Mouse (Mus musculus) stomach, embryonic 14.5 days (tissue): Measurements from ENCODE around the gene Pdlim3. TPM values are rescaled to one million over a fixed set of nuclear protein-coding genes. Genes with fewer than 3 reads are reported as not detected.
A peak's percentile ranks its signal among the peaks of the same experiment; 100 is the strongest.

ENCODE experiments used
- ATAC-seq: fragments of 200-750 bp; cut with Nextera tagmentation; 2 replicates; pipeline ENCODE4 v1.8.0; 2017; ENCODE audit warnings: low read depth, moderate TSS enrichment; ENCODE audit not compliant: insufficient number of reproducible peaks, insufficient read depth, low FRiP score
- H3K27ac ChIP-seq: fragments of 300-500 bp; sonication (generic); 2 replicates; pipeline ENCODE4 v1.5.1; 2014; ENCODE audit warnings: mild to moderate bottlenecking, low read length, moderate library complexity, mixed read lengths
- H3K27me3 ChIP-seq: fragments of 300-500 bp; sonication (generic); 2 replicates; pipeline ENCODE4 v1.6.1; 2014; ENCODE audit warnings: low read length, control low read depth, mixed read lengths; ENCODE audit not compliant: control insufficient read depth, insufficient read depth
- H3K36me3 ChIP-seq: fragments of 300-500 bp; sonication (generic); 2 replicates; pipeline ENCODE4 v1.6.1; 2014; ENCODE audit warnings: mild to moderate bottlenecking, control low read depth, low read length, moderate library complexity, mixed read lengths; ENCODE audit not compliant: control insufficient read depth, insufficient read depth
- H3K4me1 ChIP-seq: fragments of 300-500 bp; sonication (generic); 2 replicates; pipeline ENCODE4 v1.6.1; 2014; ENCODE audit warnings: low read length, control low read depth, mixed read lengths; ENCODE audit not compliant: control insufficient read depth, insufficient read depth
- H3K4me2 ChIP-seq: fragments of 300-500 bp; sonication (generic); replicated peaks from 2 replicates; pipeline ENCODE4 v1.6.1; 2014; ENCODE audit warnings: low read depth, low read length, control low read depth
- H3K4me3 ChIP-seq: fragments of 300-500 bp; sonication (generic); 2 replicates; pipeline ENCODE4 v1.5.1; 2014; ENCODE audit warnings: low read depth, low read length, control low read depth
- H3K9ac ChIP-seq: fragments of 300-500 bp; sonication (generic); replicated peaks from 2 replicates; pipeline ENCODE4 v1.6.1; 2014; ENCODE audit warnings: low read depth, mild to moderate bottlenecking, control low read depth, low read length, moderate library complexity, mixed read lengths
- H3K9me3 ChIP-seq: fragments of 300-500 bp; sonication (generic); 2 replicates; pipeline ENCODE4 v1.6.1; 2016; ENCODE audit warnings: low read depth, low read length, control low read depth; ENCODE audit not compliant: control insufficient read depth
- WGBS: fragments of 180-500 bp; shearing (Covaris S2); extraction: QIAGEN DNeasy Blood & Tissue Kit; methylation state at CpG from one replicate; pipeline ENCODE4 v1.1.7; 2014; 5-methylcytosine and 5-hydroxymethylcytosine counted together
- polyA plus RNA-seq: library from polyadenylated mRNA; unstranded; fragments of >200 nt; fragmentation: Nextera tagmentation; extraction: Ambion mirVana; gene quantifications from 2 replicates; pipeline ENCODE4 v1.2.1, GENCODE M21; 2014

The Pdlim3 gene
- 162 and 164 TPM in 2 replicates for polyA plus RNA-seq

DNA sequence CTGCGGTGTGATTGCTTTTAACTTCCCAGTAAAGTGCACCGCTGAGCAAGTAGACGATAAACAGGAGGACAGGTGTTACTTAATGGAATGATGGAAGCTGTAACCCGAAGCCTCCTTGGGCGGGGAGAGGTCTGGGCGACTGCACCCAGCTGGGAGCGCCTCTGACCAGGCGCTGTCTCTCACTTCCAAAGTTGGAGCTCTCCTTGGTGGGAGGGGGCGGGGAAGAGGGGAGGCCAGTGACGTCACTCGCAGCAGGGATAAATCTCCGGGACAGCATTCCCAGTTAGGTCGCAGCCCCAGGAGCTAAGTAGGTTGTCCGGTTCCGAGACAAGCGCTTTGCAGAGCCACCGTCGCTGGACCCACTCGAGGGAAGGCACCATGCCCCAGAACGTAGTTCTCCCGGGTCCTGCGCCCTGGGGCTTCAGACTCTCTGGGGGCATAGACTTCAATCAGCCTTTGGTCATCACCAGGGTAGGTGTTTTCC is at the start of gene Pdlim3:
TSS of gene Pdlim3 (plus strand) at position 260 of the 484 bp plus-strand sequence.
- Histone ChIP-seq H3K27me3 (no peaks in the 10 kb centered on the region), H3K4me2 (peak within 1 kb of the TSS; percentile 81), H3K9ac (peak within 1 kb of the TSS; percentile 48), H3K4me3 (peak within 1 kb of the TSS; percentile 47), H3K27ac (peak within 1 kb of the TSS; percentile 93), H3K4me1 (peaks cover 9% of the 10 kb centered on the region; the same call in 1 of the 2 replicates), H3K9me3 (no peaks in the 10 kb centered on the region), H3K36me3 (no peaks in the 10 kb centered on the region)
- WGBS: under 1% methylated on average over 22 of the region's 22 CpGs
- ATAC-seq: peak; percentile 87

- Histone ChIP-seq H3K4me3 (no peak overlapping the region), H3K9ac (no peak overlapping the region), H3K36me3 (no peaks in the 10 kb centered on the region), H3K4me2 (no peak overlapping the region), H3K27me3 (no peaks in the 10 kb centered on the region), H3K4me1 (peaks cover 17% of the 10 kb centered on the region), H3K27ac (no peak overlapping the region), H3K9me3 (no peaks in the 10 kb centered on the region)
- ATAC-seq: no peak
- WGBS: 81% methylated on average over 5 of the region's 5 CpGs
These were observed 42.0 kb upstream of the Pdlim3 start for GRCm38 (mm10) chr8:45843306-45843705.

DNA sequence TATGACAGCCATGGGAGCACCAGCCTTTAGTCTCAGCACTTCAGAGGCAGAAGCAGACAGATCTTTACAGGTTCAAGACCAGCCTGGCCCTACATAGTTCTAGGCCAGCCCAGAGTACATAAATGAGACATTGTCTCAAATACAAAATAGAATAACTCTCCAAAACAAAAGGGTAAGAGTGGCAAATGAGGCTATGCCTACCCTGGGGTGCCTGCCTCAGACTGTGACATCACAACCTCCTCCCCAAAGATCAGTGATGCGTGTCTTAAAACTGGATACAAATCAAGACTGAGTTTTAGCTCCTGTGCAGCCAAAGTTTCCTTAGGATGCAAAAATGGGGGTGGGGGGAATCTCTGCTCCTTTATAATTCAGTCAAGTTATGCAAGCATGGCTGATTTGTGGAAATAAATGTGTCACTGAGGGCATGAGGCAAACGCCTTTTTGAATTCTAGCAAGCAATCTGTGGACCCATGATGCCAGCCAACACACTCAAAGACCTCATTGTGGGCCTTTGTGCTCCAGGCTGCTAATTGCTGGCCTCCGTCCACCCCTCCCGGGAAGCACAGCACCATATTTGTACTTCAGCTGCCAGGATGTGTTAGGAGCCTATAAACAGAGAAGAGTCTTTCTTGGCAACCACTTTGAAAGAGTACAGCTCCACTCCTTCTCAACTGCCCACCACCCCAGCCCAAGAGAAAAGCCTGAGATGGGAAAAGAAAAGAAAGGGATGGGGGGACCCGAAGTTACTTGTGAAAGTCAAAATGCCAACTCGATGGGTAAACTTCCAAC is 41.0 kb upstream of the Pdlim3 start:
- ATAC-seq: no peak
- no peaks in the 10 kb centered on the region for H3K36me3 ChIP-seq
- peaks cover 17% of the 10 kb centered on the region for H3K4me1 ChIP-seq
- H3K4me3 ChIP-seq: no peak overlapping the region
- H3K4me2 ChIP-seq: no peak overlapping the region
- H3K27ac ChIP-seq: peak overlapping the region; percentile 17; the same call in 1 of the 2 replicates
- H3K9me3 ChIP-seq: no peaks in the 10 kb centered on the region
- no peak overlapping the region for H3K9ac ChIP-seq
- 63% methylated on average over 6 of the region's 6 CpGs for WGBS
- no peaks in the 10 kb centered on the region for H3K27me3 ChIP-seq

DNA sequence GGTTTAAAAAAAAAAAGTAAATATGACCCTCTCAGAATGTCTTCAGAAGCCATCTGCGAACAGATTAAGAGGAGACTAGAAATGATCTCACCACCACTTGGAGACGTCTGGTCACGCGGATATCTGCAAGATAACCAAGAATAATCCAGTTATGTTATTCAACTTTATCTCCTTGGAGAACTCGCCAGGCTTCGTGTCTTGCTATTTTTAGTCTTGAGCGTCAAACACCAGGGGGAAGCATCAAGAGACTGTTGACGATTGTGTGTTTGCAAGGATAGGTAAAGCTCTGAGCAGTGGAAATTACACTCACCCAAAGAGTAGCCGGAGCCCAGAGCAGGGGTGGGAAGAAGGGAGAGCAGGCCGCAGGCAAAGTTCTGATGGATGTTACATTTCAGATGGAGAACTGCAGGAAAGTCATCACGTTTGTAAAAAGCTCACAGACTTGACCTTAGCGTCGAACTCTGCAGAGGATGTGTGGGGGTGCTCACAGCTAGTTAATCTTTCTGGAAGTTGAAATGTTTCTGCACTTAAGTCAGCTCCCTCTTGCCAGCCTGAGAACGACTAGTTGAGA is 40.3 kb upstream of the Pdlim3 start:
- no peaks in the 10 kb centered on the region for H3K36me3 ChIP-seq
- no peaks in the 10 kb centered on the region for H3K27me3 ChIP-seq
- 37% methylated on average over 14 of the region's 14 CpGs for WGBS
- H3K4me2 ChIP-seq: no peak overlapping the region
- no peak overlapping the region for H3K9ac ChIP-seq
- ATAC-seq: no peak
- H3K4me3 ChIP-seq: no peak overlapping the region
- H3K9me3 ChIP-seq: no peaks in the 10 kb centered on the region
- peak overlapping the region; percentile 17 for H3K27ac ChIP-seq
- H3K4me1 ChIP-seq: peaks cover 17% of the 10 kb centered on the region

DNA sequence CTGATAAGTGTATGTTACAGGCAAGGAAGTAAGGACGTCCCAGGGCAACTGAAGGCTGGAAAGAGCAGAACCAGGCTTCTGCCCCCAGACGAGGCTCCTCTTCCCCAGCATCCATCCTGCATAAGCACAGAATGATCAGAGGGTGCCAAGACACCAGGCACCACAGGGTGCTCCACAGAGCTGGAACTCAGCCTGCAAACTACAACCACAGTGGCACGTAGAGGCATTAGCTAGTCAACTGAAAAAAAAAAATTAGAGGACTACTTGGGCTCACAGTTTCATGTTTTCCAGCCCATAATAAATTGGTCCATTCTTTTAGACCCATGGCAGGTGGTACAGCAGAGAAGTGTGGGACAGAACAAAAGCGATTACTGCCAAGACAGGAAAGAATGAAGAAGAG is 39.4 kb upstream of the Pdlim3 start:
- H3K27ac ChIP-seq: no peak overlapping the region
- no peak overlapping the region for H3K4me2 ChIP-seq
- H3K4me1 ChIP-seq: peaks cover 17% of the 10 kb centered on the region
- no peak for ATAC-seq
- no peaks in the 10 kb centered on the region for H3K36me3 ChIP-seq
- WGBS: 75% methylated on average over 4 of the region's 4 CpGs
- H3K9ac ChIP-seq: no peak overlapping the region
- no peaks in the 10 kb centered on the region for H3K9me3 ChIP-seq
- no peak overlapping the region for H3K4me3 ChIP-seq
- H3K27me3 ChIP-seq: no peaks in the 10 kb centered on the region

DNA sequence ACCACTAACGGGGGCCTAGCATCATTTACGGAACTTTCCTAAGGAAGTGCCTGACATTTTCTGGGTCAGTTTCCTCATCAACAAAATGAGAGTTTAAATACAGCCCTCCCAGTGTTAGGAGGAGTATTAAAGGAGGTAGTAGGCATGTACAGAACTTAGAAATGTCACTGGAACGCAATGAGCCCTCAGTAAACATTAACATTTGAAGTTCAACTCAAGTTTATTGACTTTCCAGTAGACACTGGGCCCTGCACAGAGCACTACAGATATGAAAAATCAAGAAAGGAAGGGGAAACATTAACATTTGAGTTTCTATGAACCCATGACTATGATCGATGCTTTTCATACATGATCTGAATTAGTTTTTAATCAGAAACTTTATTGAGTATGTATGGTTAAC is 30.1 kb upstream of the Pdlim3 start:
- WGBS: 74% methylated on average over 4 of the region's 4 CpGs
- no peak overlapping the region for H3K27ac ChIP-seq

DNA sequence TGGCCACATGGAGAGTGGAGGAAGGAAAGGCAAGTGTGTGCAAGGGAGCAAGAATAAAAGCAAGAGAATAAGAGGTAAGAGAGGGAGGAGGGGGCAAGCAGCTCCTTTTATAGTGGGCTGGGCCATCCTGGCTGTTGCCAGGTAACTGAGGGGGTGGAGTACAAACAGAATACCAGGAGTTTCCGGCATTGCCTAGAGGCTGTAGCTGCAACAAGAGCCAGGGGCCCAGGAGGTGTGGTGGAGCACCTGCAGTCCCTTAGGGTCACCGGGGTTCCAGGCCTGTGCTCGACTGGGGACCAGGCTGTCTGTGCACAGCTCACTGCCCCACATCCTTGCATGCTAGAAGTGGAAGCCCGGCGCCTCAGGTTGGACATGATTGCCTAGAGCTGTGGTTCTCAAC is 27.5 kb upstream of the Pdlim3 start:
- H3K27me3 ChIP-seq: no peaks in the 10 kb centered on the region
- no peak overlapping the region for H3K4me3 ChIP-seq
- H3K36me3 ChIP-seq: no peaks in the 10 kb centered on the region
- no peaks in the 10 kb centered on the region for H3K9me3 ChIP-seq
- 26% methylated on average over 5 of the region's 5 CpGs for WGBS
- peak; percentile 77 for ATAC-seq
- H3K9ac ChIP-seq: no peak overlapping the region
- H3K4me1 ChIP-seq: peaks cover 20% of the 10 kb centered on the region
- no peak overlapping the region for H3K4me2 ChIP-seq
- H3K27ac ChIP-seq: peak overlapping the region; percentile 35; the same call in 1 of the 2 replicates

More for the DNA sequence above, 30.1 kb upstream of the Pdlim3 start:
- no peak overlapping the region for H3K4me2 ChIP-seq
- H3K9ac ChIP-seq: no peak overlapping the region
- H3K4me3 ChIP-seq: no peak overlapping the region
- no peak for ATAC-seq
- H3K9me3 ChIP-seq: no peaks in the 10 kb centered on the region
- peaks cover 20% of the 10 kb centered on the region for H3K4me1 ChIP-seq
- no peaks in the 10 kb centered on the region for H3K36me3 ChIP-seq
- no peaks in the 10 kb centered on the region for H3K27me3 ChIP-seq

DNA sequence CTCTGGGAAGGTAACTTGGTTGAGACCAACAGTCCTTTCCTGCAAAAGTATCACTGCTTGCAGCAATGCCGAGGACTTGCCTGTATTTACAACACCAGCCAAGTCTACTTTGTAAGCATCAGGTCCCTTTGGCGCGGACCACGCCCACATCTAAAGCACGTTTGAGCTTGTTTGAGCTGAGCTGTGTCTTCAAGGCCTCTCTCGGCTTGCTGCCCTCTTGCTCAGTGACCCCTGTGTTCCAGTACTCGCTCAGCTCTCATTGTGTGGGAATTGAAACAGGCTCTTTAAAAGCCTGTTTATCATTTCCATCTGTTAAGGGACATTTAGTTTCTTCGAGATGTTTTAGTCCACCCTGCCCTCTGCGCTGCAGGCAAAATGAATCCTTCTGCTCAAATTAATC is 26.9 kb upstream of the Pdlim3 start:
- no peaks in the 10 kb centered on the region for H3K27me3 ChIP-seq
- H3K27ac ChIP-seq: peak overlapping the region; percentile 35
- WGBS: 12% methylated on average over 9 of the region's 9 CpGs
- no peaks in the 10 kb centered on the region for H3K9me3 ChIP-seq
- no peak overlapping the region for H3K9ac ChIP-seq
- ATAC-seq: peak; percentile 34; the same call in 1 of the 2 replicates
- H3K4me2 ChIP-seq: no peak overlapping the region
- no peak overlapping the region for H3K4me3 ChIP-seq
- H3K36me3 ChIP-seq: no peaks in the 10 kb centered on the region
- peaks cover 20% of the 10 kb centered on the region for H3K4me1 ChIP-seq
